Mouse (Mus musculus) ES-Bruce4 (cell line): ENCODE measurements at regions not wholly inside any gene's neighbourhood (a gene's known extent, or its start where the extent isn't known, plus 50 kb on each side); places are given as distances from the start of the nearest gene placed in this dataset.
"Not testable (repeated sequence)": the region's sequence is repeated elsewhere in the genome, so short reads cannot be mapped to it uniquely, and the experiment has no call there.

Source experiments
- H3K27ac ChIP-seq: 2 replicates; pipeline ENCODE4 v1.5.1; 2012; ENCODE audit warnings: low read length, inconsistent platforms; ENCODE audit not compliant: insufficient read depth
- H3K27me3 ChIP-seq: 2 replicates; pipeline ENCODE4 v1.6.1; 2012; ENCODE audit warnings: mild to moderate bottlenecking, low read length, inconsistent platforms; ENCODE audit not compliant: control insufficient read depth, poor library complexity, insufficient read depth, severe bottlenecking
- H3K36me3 ChIP-seq: 2 replicates; pipeline ENCODE4 v1.6.1; 2012; ENCODE audit warnings: inconsistent platforms, mild to moderate bottlenecking, low read length, moderate library complexity; ENCODE audit not compliant: control insufficient read depth, poor library complexity, insufficient read depth, severe bottlenecking
- H3K4me1 ChIP-seq: one replicate; pipeline ENCODE4 v1.8.1; 2011; ENCODE audit warnings: low read length; ENCODE audit not compliant: control insufficient read depth, insufficient read depth
- H3K4me3 ChIP-seq: 2 replicates; pipeline ENCODE4 v1.5.1; 2011; ENCODE audit warnings: low read depth, mild to moderate bottlenecking, low read length
- H3K9ac ChIP-seq: 2 replicates; pipeline ENCODE4 v1.6.1; 2012; ENCODE audit warnings: low read depth, mild to moderate bottlenecking, inconsistent platforms; ENCODE audit not compliant: poor library complexity, severe bottlenecking
- H3K9me3 ChIP-seq: replicated peaks from 2 replicates; pipeline ENCODE4 v1.6.1; 2012; ENCODE audit warnings: mild to moderate bottlenecking, low read length, inconsistent platforms; ENCODE audit not compliant: control insufficient read depth, poor library complexity, insufficient read depth, severe bottlenecking
- CTCF ChIP-seq: IDR thresholded peaks from one replicate; pipeline ENCODE4 v1.8.1; 2011; ENCODE audit warnings: low read depth, low read length
- EP300 ChIP-seq: IDR thresholded peaks from 2 replicates; pipeline ENCODE4 v1.6.1; 2011; ENCODE audit warnings: low read depth, low read length; ENCODE audit not compliant: insufficient read depth
- POLR2A ChIP-seq: IDR thresholded peaks from one replicate; pipeline ENCODE4 v1.8.1; 2011; ENCODE audit warnings: low read length; ENCODE audit not compliant: insufficient read depth

DNA sequence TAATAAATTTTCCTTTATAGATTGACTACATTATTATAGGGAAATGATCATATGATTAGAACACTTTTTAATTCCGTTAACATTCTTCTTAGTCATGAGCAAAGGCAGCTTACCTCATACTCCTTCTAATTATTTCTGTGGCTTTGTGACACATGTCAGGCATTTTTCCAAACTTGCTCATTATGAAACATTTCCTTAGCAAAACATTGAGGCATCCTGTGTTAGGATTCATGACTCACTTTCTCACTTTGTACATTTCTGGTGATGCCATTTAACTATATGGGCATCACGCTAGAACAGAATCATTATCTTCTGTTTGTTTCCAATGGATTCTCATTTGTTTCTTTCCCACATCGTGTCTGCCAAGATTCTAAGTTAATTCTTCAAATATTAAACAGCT is 621.3 kb downstream of the Tecrl start:
- no peaks in the 10 kb centered on the region for H3K27me3 ChIP-seq

DNA sequence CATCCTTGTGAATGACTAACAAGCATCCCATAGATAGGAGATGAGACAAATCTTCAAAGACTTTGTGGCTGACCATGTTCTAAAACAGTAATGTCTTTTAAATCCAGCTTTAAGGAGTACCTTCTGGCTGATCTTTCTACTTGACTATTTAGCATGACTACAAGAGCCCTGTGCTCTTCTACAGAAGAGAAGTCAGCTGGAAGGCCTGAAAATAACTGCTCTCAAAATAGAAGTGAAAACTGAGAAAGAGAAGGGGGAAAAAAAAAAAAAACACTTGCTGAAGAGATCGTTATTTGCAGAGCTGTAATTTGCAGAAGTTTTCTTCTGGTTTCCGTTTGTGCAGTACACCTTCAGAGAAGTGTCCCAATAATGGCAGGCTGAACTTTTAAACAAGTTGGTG is 626.8 kb downstream of the Tecrl start:
- Histone ChIP-seq H3K36me3 (no peaks in the 10 kb centered on the region), H3K9me3 (no peaks in the 10 kb centered on the region), H3K27me3 (no peaks in the 10 kb centered on the region), H3K27ac (no peak overlapping the region), H3K4me3 (no peak overlapping the region), H3K9ac (no peak overlapping the region), H3K4me1 (no peaks in the 10 kb centered on the region)
- TF ChIP-seq CTCF (no peak), EP300 (no peak), POLR2A (no peak)

More for the DNA sequence above, 621.3 kb downstream of the Tecrl start:
- H3K9me3 ChIP-seq: no peaks in the 10 kb centered on the region
- TF ChIP-seq EP300: no peak
- no peak for TF ChIP-seq CTCF
- no peak for TF ChIP-seq POLR2A
- H3K4me1 ChIP-seq: no peaks in the 10 kb centered on the region
- no peak overlapping the region for H3K27ac ChIP-seq
- H3K9ac ChIP-seq: no peak overlapping the region
- H3K4me3 ChIP-seq: no peak overlapping the region
- H3K36me3 ChIP-seq: no peaks in the 10 kb centered on the region

DNA sequence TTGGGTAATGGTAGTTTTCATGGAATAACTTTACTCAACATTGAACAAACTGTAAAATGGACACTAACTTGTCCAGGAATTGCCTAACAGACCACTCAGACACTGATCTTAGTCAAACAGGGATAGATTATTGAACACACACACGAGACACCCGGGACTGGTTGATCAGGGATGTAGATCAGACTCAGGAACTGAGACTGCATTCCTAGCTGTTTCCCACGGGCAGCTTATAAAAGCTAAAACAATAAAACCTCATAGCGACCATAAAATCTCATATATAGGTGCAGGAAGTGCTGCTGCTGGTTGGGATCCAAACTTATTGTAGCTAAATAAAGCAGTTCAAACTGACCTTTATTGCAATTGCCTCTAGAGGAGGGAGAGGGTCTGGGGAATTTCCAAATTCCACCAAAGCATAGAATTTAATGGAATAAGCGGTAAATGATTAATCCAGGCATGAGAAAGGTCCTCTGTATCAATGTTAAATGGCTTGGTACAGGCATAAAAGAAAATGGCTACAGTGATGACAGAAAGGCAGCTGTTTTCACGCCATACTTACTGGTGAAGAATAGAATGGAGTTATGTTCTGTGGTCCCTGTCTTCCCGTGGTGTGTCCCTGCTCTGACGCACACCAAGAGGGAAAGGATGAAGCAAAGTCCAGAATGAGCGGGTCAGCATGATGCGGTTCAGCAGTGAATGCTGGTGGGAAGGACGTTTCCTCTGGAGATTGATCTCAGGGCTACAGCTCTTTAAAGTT is 627.6 kb downstream of the Tecrl start:
- Histone ChIP-seq H3K27ac (no peak overlapping the region), H3K4me1 (no peaks in the 10 kb centered on the region), H3K9me3 (no peaks in the 10 kb centered on the region), H3K36me3 (no peaks in the 10 kb centered on the region), H3K27me3 (no peaks in the 10 kb centered on the region), H3K4me3 (no peak overlapping the region), H3K9ac (no peak overlapping the region)
- TF ChIP-seq EP300 (no peak), POLR2A (no peak), CTCF (no peak)

DNA sequence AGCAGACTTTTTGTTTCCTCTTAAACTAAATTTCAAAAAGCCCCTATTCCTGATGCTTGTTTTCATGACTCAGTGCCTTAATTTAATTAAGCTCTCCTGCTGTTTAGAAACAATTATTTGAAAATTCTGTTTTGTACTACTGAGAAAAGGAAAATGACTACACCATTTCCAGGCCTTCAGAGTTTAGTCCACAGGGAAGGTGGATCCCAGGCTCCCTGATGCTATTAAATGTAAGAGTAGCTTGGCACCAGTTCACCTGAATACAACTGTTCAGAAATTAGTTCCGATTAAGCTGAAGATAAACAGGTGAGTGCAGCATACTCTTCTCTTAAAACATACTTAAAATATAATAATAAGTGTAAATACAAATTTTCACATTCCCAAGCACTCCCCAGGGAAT is 639.3 kb downstream of the Tecrl start:
- Histone ChIP-seq H3K9me3 (no peaks in the 10 kb centered on the region), H3K27ac (no peak overlapping the region), H3K36me3 (no peaks in the 10 kb centered on the region), H3K4me1 (no peaks in the 10 kb centered on the region), H3K9ac (no peak overlapping the region), H3K4me3 (no peak overlapping the region), H3K27me3 (no peaks in the 10 kb centered on the region)
- TF ChIP-seq EP300: no peak
- TF ChIP-seq POLR2A: no peak
- no peak for TF ChIP-seq CTCF

DNA sequence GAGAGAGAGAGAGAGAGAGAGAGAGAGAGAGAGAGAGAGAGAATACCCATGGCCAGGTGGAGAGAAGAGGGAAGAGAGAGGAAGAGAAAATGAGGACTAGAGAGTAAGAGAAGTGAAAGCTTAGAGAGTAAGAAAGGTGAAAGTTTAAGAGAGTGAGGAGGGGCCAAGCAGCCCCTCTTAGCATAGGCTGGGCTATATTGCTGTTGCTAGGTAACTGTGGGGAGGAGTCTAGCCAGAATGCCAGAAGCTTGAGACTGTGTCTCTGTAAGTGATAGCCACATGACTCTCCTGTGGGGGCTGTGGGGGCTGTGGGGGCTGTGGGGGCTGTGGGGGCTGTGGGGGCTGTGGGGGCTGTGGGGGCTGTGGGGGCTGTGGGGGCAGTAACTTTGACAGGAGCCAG is 655.3 kb downstream of the Tecrl start:
- H3K9ac ChIP-seq, H3K27ac ChIP-seq, H3K4me1 ChIP-seq, H3K4me3 ChIP-seq, H3K27me3 ChIP-seq, H3K9me3 ChIP-seq, H3K36me3 ChIP-seq: not testable (repeated sequence)

DNA sequence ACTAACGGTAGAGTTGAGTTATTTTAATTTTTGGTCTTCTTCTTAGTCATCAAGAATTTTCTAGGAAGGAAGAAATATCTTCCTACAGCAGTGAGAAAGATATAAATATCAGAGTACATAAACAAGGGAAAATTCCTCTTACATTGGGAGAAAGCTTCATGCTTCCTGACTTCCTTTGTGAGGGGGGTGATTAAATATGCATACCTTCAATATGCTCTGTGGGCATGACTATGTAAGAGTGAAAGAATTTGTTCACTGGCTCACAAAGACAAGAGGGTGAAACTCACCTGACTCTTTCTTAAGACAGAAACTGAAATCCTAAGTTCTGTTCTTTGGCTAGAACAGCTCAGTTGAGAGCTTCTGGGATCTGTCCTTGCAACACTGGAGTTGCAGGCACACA is 656.1 kb downstream of the Tecrl start:
- H3K9me3 ChIP-seq: no peaks in the 10 kb centered on the region
- H3K36me3 ChIP-seq: no peaks in the 10 kb centered on the region
- no peaks in the 10 kb centered on the region for H3K27me3 ChIP-seq
- TF ChIP-seq EP300 (no peak), CTCF (no peak), POLR2A (no peak)
- H3K9ac ChIP-seq: no peak overlapping the region
- no peak overlapping the region for H3K27ac ChIP-seq
- H3K4me1 ChIP-seq: no peaks in the 10 kb centered on the region
- H3K4me3 ChIP-seq: no peak overlapping the region
